23 mouse cellular contexts compared by ENCODE assay signal in genomic region chr6:135133486-135133885, GRCm38 (mm10). TPM values are rescaled to one million over a fixed set of nuclear protein-coding genes. Genes with fewer than 3 reads are reported as not detected.
DNase-seq lines count a peak whose midpoint lies in the region; ATAC-seq lines count a peak whose summit lies in the region.
"Had no signal": no experiment of that assay in that cellular context is flagged by ENCODE, and none has a peak within 500 bp of the region (broad histone marks: within the 10 kb centered on the region; RNA-seq: fewer than 3 reads in every experiment).

No protein-coding gene starts in this region.

- no peak for DNase-seq in frontal cortex, postnatal 14 days (ENCODE audit: low spot score in 2 of 2)
- peak; percentile 40 for DNase-seq in heart, adult 11 months
- DNase-seq in heart, adult 18-20 months: no peak
- peak; percentile 56 for DNase-seq in right cerebral cortex, adult 18-20 months
- DNase-seq in right cerebral cortex, postnatal 10 days (ENCODE audit: low spot score in 2 of 2): no peak
- DNase-seq: adrenal gland, adult 8-10 months; adrenal gland, postnatal 25 days; cerebellum, adult 18-20 months; cerebellum, adult 9-10 months; cerebellum, postnatal 14 days; gastrocnemius, postnatal 10 days; gastrocnemius, postnatal 36 days; heart, postnatal 10 days; heart, postnatal 36 days had no signal

- peak; percentile 34; the same call in 1 of the 2 replicates for ATAC-seq in frontal cortex, adult (ENCODE audit: low TSS enrichment)
- ATAC-seq: activated CD4-positive, CD25-positive, alpha-beta regulatory T cell, adult 4 months; forebrain, embryonic 13.5 days; forebrain, embryonic 16.5 days; hindbrain, embryonic 16.5 days; intestine, embryonic 15.5 days had no signal

RNA-seq across cellular contexts. Expression of gene Gprc5d, which starts 15.4 kb away (rescaled TPM):
- total RNA-seq in heart, adult 18-20 months (2021): not detected
- total RNA-seq: adrenal gland, adult 8-10 months; adrenal gland, postnatal 25 days; ES-E14; gastrocnemius, adult 18-20 months; gastrocnemius, postnatal 10 days; gastrocnemius, postnatal 36 days; granulocyte monocyte progenitor cell, adult 5-6 weeks; heart, postnatal 36 days had no signal

Comparison
In these comparisons a context has a peak if more than half of its experiments do, and no peak if none do; other contexts are left out.
1. DNase-seq: peak in heart, adult 11 months (single experiment) and right cerebral cortex, adult 18-20 months (single experiment); none in frontal cortex, postnatal 14 days (0 of 2), heart, adult 18-20 months (0 of 2) and right cerebral cortex, postnatal 10 days (0 of 2).